Mouse (Mus musculus): ENCODE measurements around the gene Galnt3.
A peak's percentile ranks its signal among the peaks of the same experiment; 100 is the strongest.

- TF ChIP-seq CTCF (IDR thresholded peaks at IDR 0.05; ENCODE audit: borderline replicate concordance, extremely low read depth, insufficient read depth, insufficient read length) (peak; percentile 75; the same call in 1 of the 2 replicates), POLR2A (IDR thresholded peaks at IDR 0.05; ENCODE audit: borderline replicate concordance, extremely low read depth, insufficient read depth, insufficient read length, poor library complexity, severe bottlenecking) (no peak)
Observed at GRCm38 (mm10) chr2:66041917-66042419, 82.8 kb downstream of the Galnt3 start.

All from brain, embryonic 14.5 days (tissue).